Mouse (Mus musculus): ENCODE measurements at regions not wholly inside any gene's neighbourhood (a gene's known extent, or its start where the extent isn't known, plus 50 kb on each side); places are given as distances from the start of the nearest gene placed in this dataset.
A peak's percentile ranks its signal among the peaks of the same experiment; 100 is the strongest.

DNA sequence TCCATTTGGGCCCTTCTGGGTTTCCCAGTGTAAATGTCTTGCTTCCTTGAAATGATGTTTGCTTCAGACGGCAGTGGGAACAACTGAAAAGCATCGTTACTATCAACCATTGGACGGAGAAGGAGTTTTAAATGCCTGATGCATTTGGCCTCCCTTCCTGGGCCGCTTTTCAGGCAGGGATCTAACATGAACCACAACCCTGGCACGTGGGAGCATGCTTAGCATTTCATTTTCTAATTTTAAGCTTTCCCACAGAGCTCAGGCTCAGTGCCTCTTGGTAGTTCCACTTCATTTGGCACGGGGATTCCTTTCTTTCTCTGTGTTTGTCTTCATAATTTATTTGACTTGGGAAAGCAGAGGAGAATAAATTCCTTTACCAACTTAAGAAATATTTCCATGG is 406.6 kb upstream of the Nbea start:
- no peak for DNase-seq

DNA sequence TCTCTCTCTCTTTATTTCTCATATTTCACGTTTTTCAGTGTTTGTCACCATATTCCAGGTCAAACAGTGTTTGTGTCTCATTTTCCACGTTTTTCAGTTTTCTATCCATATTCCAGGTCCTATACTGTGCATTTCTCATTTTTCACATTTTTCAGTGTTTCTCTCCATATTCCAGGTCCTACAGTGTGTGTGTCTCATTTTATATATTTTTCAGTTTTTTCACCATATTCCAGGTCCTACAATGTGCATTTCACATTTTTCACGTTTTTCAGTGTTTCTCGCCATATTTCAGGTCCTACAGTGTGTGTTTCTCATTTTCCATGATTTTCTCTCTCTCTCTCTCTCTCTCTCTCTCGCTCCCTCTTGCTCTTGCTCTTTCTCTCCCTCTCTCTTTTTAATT is 391.9 kb upstream of the Nbea start:
- no peak for DNase-seq

DNA sequence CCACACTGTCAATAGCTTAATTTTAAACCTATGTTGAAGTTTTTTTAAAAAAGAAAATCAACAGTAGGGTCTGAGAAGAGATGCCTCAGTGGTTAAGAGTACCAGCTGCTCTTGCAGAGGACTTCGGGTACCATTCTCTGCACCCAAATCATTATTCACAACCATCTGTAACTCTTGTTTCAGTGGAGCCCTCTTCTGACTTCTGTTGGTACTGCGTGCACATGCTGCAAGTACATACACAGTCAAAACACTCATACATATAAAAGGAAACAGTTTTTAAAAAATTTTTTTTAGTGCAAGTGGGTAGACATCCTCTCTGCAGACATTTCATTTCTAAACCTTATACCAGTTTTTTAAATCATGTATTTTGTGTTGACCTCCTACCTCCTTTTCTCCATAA is 352.7 kb upstream of the Nbea start:
- DNase-seq, result peak; percentile 7

DNA sequence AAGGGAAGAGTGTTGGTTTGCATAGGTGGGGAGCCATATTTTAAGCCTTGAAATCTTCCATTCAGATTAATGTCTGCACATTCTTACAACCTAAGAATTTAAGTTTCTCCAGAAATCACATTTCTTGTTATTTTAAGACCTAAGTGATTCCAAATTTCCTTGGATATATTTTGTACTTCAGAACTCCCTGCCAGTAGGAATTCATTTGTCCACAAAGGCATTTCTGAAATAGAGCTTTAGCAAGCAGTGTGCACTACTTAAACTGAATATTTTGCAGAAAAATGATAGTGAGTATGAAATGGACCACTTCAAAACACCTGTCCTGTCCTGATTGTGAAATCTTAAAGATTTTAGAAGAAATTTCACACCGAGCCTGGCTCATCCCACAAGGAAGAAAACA is 320.9 kb upstream of the Nbea start:
- DNase-seq, result no peak

DNA sequence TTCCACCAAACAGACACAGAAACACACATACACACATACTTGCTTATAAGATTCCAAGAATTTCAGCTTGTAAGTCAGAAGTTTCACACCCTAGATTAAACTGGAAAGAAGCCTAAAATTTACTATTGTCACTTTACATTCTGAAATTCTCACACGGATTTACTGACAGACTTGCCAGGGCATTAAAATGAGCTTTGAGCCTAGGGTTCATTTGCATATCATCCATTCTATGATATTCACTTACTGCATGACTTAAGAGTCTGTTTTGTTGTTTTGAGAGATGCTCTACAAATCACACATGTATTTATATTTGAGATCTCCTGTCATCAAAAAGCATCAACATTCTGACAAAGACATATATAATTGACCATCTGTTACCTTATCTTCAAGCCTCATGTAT is 315.8 kb upstream of the Nbea start:
- no peak for DNase-seq

DNA sequence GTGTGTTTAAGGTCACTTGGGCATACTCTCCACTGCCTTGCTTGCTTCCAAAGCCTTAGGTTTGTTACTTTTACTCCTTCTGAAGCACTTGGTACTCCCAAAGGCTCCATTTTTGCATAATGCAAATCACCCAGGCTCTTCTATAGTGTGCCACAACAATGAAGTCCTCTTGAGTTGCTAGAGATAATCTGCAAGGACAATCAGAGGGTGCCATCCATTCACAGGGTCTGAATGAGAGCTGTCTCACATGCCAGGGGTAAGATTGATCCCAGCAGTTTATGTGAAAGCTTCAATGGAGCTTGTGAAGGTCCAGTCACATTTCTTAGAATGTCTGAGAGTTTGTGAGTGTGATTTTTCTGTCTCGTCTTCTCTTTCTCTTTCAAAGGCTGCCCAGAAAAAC is 310.4 kb upstream of the Nbea start:
- DNase-seq, result peak; percentile 32

DNA sequence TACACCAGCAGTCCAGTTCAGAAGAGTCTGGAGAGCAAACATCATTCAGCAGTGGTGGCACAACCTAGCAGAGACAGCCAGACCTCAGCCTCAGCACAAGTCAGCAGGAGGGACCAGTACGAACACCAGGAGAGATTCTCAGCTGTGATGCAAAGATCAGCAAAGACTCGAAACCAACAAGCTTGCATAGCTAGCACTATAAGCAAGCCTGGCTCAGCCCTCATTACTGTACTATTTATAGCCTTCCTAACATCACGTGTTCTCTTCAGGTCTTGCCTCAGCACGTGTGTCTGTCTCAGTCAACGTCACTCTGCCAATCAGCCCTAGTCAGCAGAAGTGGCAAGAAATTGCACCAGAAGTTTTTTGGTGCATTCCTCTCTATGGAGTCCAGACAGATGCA is 305.7 kb upstream of the Nbea start:
- no peak for DNase-seq

DNA sequence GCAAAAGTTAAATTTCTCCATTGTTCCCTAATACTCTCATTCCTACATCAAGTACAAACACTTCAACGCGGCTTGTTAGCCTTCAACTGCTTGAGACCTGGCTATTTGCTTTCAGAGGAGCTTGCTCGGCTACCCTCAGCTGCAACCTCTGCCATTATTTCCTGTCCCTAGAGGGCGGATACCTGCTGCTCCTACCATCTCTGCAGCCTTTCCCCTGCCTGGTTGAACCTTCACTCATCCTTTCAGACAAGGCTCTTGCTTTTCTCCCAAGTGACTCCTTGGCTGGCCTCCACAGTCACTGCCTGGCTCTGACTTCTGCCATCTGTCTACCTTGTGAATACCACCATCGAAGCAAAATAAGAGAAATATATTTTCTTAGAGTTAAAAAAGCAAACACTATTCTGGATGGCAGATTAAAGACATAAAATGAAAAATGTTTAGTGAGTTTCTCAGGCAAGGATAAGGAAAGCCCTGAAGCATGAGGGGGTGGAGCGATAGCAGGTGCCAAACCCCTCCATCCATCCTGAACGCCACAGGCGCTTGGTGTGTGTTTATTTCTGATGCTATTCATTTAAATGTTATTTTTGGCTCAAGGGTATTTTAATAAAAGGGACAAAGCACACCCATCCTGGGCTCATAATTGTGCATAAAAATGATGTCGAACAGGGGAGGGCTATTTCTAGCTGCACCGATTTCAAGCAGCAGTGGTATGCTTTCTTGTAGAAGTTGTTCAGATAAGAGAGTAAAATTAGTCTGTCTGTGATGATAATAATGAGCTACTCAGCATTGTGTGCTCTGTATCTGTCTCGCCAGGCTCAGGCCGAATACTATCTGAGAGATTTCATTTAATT is 302.3 kb upstream of the Nbea start:
- no peak for DNase-seq

DNA sequence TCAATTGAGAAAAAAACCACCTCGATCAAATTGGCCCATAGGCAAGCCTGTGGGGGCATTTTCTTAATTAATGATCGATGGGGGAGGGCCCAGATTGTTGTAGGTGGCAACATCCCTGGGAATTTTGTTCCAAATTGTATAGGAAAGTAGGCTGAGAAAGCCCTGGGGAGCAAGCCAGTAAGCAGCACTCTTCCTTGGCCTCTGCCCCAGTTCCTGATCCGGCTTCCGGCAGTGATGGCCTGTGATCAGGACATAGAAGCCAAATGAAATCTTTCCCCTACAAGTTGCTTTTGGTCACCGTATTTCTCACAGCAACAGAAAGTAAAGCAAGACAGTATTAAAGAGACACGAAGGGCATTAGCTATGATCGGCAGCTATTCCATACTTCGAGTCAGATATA is 300.6 kb upstream of the Nbea start:
- DNase-seq, result no peak

DNA sequence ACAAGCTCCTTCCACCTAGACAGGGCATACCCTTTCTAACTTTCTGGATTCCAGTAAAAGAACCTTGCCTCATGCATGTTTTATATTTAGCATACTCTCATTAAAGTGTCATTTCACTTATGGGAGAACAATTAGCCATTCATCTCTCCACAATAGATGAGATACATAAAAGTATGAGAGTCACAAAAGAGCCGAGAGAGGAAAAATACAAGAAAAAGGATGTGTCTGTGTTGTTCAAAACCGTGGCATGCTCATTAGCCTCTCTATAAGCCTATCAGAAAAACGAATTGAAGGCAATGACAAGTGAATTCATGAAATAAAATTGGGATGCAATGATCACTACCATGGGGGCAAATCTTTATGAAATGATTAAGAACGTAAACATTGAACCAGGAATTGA is 299.9 kb upstream of the Nbea start:
- DNase-seq, result no peak

DNA sequence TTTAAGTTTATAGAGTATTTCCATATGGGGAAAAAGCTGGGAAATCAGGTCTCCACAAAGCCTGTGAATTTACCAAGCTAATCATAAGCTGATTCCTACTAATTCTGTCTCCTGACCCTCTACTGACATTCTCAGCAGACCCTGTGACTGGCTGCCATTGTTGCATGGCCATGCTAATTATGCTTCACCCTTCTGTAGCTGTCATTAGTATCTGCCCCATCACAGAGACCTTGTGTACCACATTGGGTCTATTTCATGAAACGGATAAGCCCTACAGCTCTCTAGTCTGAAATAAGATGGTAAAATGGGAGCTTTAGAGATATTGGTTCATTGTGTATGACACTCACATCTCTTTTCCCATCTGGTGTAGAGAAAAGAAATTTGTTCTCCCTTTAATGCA is 296.0 kb upstream of the Nbea start:
- no peak for DNase-seq

DNA sequence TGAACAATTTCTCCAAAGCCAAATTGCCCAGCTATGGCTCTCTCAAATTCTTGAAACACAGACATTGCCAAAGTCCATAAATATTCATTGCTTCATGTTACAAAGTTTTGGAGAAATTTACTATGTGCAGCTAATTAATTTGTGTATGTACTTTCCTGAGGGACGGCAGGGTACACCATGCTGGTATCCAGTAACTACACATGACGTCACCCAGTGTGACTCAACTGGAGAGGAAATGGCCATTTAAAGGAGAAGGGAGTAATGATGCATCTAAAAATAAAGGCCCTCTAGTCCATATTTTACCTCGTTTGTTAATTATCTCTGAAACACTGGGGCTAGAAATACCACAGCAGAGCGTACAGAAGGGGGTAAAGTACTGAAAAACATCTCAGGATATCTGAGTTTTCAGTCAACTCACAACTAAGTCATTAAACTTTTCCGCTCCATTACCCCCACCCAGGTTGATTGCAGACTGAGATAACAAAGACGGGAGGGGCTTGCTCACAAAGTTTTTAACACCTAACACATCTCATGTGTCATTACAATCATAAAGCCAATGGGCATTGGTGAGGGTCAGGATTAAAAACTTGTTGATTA is 295.1 kb upstream of the Nbea start:
- no peak for DNase-seq

DNA sequence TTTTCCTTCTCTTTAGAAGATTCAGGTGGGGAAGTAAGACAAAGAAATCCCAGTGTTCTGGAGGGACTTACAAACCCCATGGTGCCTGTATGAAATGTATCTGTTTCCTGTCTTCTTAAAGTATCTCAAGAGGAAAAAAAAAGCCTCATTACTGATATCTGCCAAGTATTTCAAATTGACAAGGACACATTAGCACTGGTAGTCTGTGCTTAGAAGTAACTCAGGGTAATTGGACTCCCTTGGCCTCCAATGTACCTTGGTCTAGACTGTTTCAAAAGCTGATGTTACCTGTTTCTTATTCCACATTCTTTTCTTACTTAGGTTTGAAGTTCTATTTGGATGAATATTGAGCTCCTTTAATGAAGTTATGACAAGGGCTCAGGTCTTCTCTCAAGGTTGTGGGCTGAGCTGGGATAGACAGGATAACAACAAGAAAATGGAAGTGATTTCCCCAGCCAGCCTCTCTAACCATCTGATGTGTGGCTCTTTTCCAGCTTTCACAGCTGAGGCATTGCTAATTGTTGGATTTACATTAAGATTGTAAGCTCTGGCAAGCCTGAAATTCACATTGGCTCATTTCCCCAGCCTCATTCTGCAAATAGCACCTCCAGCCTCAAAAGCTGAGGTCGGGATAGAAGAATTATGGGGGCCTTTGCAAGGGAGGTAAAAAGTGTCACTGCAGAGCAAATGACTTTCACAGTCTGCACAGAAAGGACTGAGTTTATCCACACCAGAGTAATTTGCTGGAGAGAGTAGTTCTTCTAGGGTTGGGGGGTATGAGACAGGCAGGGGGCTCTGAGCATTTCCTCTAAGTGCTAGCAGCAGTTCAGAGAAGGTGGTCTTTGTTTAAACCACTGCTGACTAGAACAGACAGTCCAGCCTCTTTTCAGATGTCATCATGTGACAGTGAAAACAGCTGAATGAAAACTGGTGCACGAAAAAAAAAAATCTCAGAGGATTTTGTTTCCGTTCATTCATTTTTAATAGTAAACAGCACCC is 292.3 kb upstream of the Nbea start:
- DNase-seq, result no peak

DNA sequence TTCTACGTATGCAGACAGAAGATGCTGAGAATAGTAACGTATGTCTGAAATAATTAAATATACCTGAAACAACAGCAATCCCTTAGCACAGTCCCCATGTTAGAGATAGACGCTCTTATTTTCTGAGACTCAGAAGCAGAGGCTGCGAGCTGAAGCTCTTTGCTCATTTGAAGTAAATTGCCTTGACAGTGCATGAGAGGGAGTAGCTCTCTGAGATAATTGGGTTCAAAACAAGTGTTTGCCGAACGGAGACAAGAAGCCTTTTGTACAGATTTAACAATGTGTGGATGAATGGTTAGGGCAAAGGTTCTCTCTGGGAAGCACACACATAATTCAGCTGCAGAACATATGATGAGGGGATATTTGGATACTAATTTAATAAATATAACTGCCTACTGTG is 289.1 kb upstream of the Nbea start:
- DNase-seq, result peak; percentile 26

DNA sequence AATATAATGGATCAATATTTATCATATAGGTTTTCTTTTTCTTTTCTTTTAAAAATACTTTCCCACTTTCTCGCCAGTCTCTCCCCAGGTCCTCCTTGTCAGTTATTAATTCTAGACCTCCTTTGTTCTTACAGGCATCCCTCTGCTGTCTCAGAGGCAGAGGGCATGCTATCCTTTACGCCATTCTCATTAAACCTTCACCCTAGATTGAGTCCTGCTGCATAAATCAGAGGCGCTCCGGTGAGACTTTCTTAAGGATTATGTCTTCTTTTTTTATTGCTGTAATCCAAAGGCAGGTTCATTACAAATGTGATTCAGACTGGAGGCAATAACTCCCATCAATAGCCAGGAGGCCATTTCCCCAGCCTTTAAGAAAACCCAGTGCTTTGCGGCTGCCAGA is 288.3 kb upstream of the Nbea start:
- DNase-seq, result peak; percentile 11

DNA sequence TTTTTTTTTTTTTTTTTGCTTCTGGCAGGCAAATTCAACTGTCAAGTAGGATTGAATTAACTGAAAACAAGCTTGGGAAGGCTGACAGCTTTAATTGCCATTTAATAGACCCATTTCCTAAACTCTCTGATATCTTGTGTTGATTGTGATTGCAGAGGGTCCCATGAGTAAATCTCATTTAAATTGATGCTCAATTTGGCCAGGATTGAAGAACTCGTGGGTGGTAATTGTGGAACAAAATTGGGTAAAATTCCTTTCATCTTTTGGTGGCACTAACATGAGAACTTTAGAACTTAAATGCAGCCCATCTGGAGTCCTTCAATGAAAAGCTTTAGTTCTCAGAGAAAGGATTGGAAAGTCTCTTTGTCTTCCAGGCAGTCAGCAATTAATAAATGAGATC is 287.7 kb upstream of the Nbea start:
- DNase-seq, result peak; percentile 17

DNA sequence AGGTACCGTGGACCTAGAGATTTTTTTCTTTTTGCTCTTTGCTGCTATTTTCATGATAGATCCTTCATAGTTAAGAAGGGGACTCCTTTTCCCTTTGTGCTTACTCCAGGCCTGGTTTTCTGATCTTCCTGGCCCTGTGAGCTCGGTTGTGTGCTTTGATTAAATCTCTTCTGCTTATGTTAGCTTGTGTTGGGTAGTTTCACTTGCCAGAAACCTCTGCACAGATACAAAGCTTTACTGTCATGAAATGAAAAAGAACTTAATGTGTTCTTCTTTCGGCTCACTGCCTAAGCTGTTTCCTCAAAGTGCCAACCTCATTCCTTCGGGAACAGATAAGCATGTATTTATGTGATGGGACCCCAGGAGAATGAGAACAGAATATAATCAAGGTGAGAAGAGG is 274.1 kb upstream of the Nbea start:
- DNase-seq, result no peak

DNA sequence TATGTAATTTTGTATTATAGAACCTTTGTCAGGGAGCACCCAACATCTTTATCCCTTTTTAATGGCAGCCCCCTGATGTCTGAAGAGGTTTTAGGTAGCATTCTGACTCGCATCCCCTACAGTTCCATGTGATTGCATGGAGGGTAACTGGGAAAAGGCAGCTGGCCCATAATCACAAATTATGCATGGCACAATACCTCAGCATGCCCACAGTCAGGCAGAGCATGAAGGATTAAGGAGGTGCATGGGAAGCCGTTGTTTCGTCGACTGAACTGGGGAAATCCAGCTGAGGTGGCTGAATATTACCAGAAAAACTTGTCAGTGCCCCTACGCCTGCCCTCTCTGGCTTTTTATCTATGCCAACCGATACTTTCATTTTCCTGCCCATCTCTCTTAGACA is 272.8 kb upstream of the Nbea start:
- no peak for DNase-seq

DNA sequence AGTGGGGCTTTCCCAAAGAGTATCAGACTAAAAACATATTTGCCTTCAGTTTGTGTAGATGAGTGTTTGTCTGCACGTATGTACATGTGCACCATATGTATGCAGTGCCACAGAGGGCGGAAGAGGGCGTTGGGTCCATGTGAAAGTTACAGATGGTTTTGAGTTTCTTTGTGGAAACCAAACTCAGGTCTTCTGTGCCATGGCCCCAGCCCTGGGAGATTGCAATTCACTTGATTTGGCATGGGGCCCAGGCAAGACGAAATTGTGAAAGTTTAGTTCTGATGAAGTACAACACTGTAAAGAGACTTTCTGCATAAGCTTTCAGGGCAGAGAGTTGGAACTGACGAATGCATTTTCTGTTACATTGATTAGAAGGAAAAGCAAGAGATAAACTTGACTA is 255.4 kb upstream of the Nbea start:
- no peak for DNase-seq

DNA sequence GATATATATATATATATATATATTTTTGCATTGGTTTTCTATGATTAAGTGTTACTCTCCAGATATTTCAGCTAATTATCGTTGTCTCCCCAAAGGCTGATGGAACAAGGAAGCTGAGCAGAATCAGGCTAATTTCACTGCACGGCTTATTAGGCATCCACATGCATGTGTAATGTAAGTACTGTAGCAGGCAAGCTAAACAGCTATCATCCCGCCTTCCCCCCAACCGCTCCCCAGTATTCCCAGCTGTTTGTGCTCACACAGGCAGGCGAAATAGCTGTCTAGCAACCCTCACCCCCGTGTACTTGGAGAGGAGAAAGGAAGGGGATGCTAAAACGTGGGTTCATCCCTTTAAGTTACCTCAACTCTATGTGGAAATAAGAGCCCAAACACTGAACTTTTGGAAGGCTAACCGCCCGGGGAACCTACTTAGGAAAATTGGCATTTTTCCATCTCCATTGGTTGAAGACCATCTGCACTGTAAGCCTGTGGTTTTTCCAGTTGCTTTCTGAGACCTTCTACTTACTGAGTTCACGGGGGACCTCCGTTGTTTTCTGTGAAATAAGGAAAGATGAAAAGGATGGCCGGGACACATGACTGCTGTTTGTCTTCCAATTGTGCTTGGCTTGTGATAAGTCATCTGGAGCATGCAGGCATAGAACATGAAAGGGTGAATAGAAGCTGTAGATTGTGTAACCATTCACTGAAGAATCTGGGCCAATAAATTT is 254.7 kb upstream of the Nbea start:
- no peak for DNase-seq

DNA sequence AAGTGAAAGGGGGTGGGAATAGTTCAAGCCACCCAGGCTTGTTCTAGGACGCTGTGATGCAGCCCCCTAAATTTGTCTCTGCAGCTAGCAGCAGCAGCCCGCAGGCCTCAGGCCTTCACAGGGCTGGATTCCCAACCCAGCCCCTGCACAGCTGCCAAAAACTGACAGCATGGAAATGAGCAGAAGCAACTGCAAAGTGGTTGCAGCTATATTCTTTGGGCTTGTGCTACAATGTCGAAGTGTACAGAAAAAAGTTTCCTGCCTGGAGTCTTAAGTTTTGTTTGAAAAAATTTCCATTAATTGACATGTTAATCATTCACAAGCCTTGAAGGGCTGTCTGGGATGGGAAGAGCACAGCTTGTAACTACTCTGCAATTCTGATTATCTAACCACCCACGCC is 253.6 kb upstream of the Nbea start:
- DNase-seq, result peak; percentile 23

DNA sequence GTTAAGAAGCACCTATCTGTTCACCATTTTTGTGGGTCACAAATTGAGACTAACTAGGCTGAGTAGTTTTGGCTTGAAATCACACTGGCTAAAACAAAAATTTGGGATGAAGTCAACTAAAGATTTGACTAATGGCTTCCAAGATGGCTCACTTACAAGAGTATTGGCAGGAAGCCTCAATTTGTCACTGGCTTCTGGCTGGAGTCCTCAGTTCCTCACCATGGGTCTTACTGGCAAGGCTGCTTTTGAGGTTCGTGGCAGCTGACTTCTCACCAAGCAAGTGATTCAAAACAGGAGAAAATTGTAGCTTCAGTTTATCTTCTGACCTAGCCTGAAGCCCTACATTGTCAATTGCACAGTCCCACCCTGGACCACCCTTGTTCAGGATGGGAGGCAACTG is 250.0 kb upstream of the Nbea start:
- DNase-seq, result no peak

DNA sequence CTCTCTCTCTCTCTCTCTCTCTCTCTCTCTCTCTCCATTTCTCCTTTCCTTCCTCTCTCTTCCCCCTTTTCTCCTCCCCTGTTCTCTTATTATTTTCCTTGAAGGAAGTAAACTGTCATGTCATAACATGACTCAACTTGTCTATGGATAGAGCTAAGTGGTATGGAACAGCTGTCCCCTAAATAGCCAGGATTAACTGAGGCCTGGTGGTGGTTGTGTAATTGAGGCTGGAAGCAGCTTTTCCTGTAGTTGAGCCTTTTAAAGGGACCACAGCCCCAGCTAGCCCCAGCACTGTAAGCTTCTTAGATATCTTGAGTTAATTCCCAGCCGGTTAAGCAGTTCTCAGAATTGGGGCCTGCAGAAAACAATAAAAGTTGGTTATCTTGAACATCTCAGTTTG is 243.7 kb upstream of the Nbea start:
- DNase-seq, result no peak

All from embryo, embryonic 11 days (tissue).